Mouse (Mus musculus): Measurements from ENCODE around the gene Hoxd3. TPM values are rescaled to one million over a fixed set of nuclear protein-coding genes. Genes with fewer than 3 reads are reported as not detected.
A peak's percentile ranks its signal among the peaks of the same experiment; 100 is the strongest.

Hoxd3 gene
- polyA plus RNA-seq, 1 experiment from 2014 or later = 0.08 TPM

GRCm38 (mm10) chr2:74688795-74689573, 22.7 kb upstream of the Hoxd3 start:
- peak; percentile 59 for DNase-seq (ENCODE audit: low spot score)
- no peak overlapping the region for H3K4me2 ChIP-seq (ENCODE audit: low read depth, low read length, severe bottlenecking)
- no peaks in the 10 kb centered on the region for H3K4me1 ChIP-seq (replicated peaks; ENCODE audit: control insufficient read depth, insufficient read depth, low read length)
- H3K36me3 ChIP-seq (ENCODE audit: control insufficient read depth, insufficient read depth, low read length) = no peaks in the 10 kb centered on the region
- no peak for ATAC-seq (replicated peaks; ENCODE audit: low FRiP score)
- peaks cover 93% of the 10 kb centered on the region for H3K27me3 ChIP-seq (ENCODE audit: control insufficient read depth, insufficient read depth, low read length)
- H3K9ac ChIP-seq (ENCODE audit: low read length) = no peak overlapping the region
- 4% methylated on average over 12 of the region's 12 CpGs for WGBS
- H3K4me3 ChIP-seq (ENCODE audit: low read depth, low read length) = no peak overlapping the region
- H3K9me3 ChIP-seq (ENCODE audit: control insufficient read depth, low read length) = no peaks in the 10 kb centered on the region
- no peak overlapping the region for H3K27ac ChIP-seq (ENCODE audit: low read depth, low read length)

- Histone ChIP-seq H3K9ac (ENCODE audit: low read length) (no peak overlapping the region), H3K4me1 (replicated peaks; ENCODE audit: control insufficient read depth, insufficient read depth, low read length) (no peaks in the 10 kb centered on the region), H3K27ac (ENCODE audit: low read depth, low read length) (no peak overlapping the region), H3K36me3 (ENCODE audit: control insufficient read depth, insufficient read depth, low read length) (no peaks in the 10 kb centered on the region), H3K4me3 (ENCODE audit: low read depth, low read length) (no peak overlapping the region), H3K4me2 (ENCODE audit: low read depth, low read length, severe bottlenecking) (no peak overlapping the region), H3K9me3 (ENCODE audit: control insufficient read depth, low read length) (no peaks in the 10 kb centered on the region), H3K27me3 (ENCODE audit: control insufficient read depth, insufficient read depth, low read length) (peaks cover 93% of the 10 kb centered on the region)
- ATAC-seq (replicated peaks; ENCODE audit: low FRiP score) = no peak
- under 1% methylated on average over 24 of the region's 24 CpGs for WGBS
- DNase-seq (ENCODE audit: low spot score) = peak; percentile 59
These were observed 22.0 kb upstream of the Hoxd3 start for GRCm38 (mm10) chr2:74689574-74690337.

- H3K9ac ChIP-seq (ENCODE audit: low read length) = no peak overlapping the region
- no peaks in the 10 kb centered on the region for H3K36me3 ChIP-seq (ENCODE audit: control insufficient read depth, insufficient read depth, low read length)
- DNase-seq (ENCODE audit: low spot score) = no peak
- H3K4me2 ChIP-seq (ENCODE audit: low read depth, low read length, severe bottlenecking) = no peak overlapping the region
- no peak overlapping the region for H3K4me3 ChIP-seq (ENCODE audit: low read depth, low read length)
- 9% methylated on average over 8 of the region's 8 CpGs for WGBS
- H3K27me3 ChIP-seq (ENCODE audit: control insufficient read depth, insufficient read depth, low read length) = peaks cover 93% of the 10 kb centered on the region
- ATAC-seq (replicated peaks; ENCODE audit: low FRiP score) = no peak
- no peak overlapping the region for H3K27ac ChIP-seq (ENCODE audit: low read depth, low read length)
- no peaks in the 10 kb centered on the region for H3K9me3 ChIP-seq (ENCODE audit: control insufficient read depth, low read length)
- H3K4me1 ChIP-seq (replicated peaks; ENCODE audit: control insufficient read depth, insufficient read depth, low read length) = no peaks in the 10 kb centered on the region
These were observed 21.4 kb upstream of the Hoxd3 start for GRCm38 (mm10) chr2:74690338-74690716.

- Histone ChIP-seq H3K27me3 (ENCODE audit: control insufficient read depth, insufficient read depth, low read length) (peaks cover 96% of the 10 kb centered on the region), H3K9ac (ENCODE audit: low read length) (no peak within 1 kb of the TSS), H3K4me3 (ENCODE audit: low read depth, low read length) (no peak within 1 kb of the TSS), H3K27ac (ENCODE audit: low read depth, low read length) (no peak within 1 kb of the TSS), H3K4me1 (replicated peaks; ENCODE audit: control insufficient read depth, insufficient read depth, low read length) (no peaks in the 10 kb centered on the region), H3K9me3 (ENCODE audit: control insufficient read depth, low read length) (no peaks in the 10 kb centered on the region), H3K36me3 (ENCODE audit: control insufficient read depth, insufficient read depth, low read length) (no peaks in the 10 kb centered on the region), H3K4me2 (ENCODE audit: low read depth, low read length, severe bottlenecking) (no peak within 1 kb of the TSS)
- WGBS = under 1% methylated on average over 55 of the region's 56 CpGs
- DNase-seq (ENCODE audit: low spot score) = peak; percentile 88
- peak; percentile 81 for ATAC-seq (replicated peaks; ENCODE audit: low FRiP score)
These were observed 20.4 kb upstream of the Hoxd3 start, which contains the start of gene Hoxd10 for GRCm38 (mm10) chr2:74691022-74691951. Gene Hoxd10 (plus strand): TSS chr2:74691924.

GRCm38 (mm10) chr2:74691995-74692807, 19.5 kb upstream of the Hoxd3 start:
- ATAC-seq (replicated peaks; ENCODE audit: low FRiP score) (no peak), DNase-seq (ENCODE audit: low spot score) (no peak)
- Histone ChIP-seq H3K4me2 (ENCODE audit: low read depth, low read length, severe bottlenecking) (no peak overlapping the region), H3K4me3 (ENCODE audit: low read depth, low read length) (no peak overlapping the region), H3K36me3 (ENCODE audit: control insufficient read depth, insufficient read depth, low read length) (no peaks in the 10 kb centered on the region), H3K9ac (ENCODE audit: low read length) (no peak overlapping the region), H3K27ac (ENCODE audit: low read depth, low read length) (no peak overlapping the region), H3K9me3 (ENCODE audit: control insufficient read depth, low read length) (no peaks in the 10 kb centered on the region), H3K27me3 (ENCODE audit: control insufficient read depth, insufficient read depth, low read length) (peaks cover 96% of the 10 kb centered on the region), H3K4me1 (replicated peaks; ENCODE audit: control insufficient read depth, insufficient read depth, low read length) (no peaks in the 10 kb centered on the region)
- WGBS = 4% methylated on average over 35 of the region's 35 CpGs

GRCm38 (mm10) chr2:74692808-74693431, 18.8 kb upstream of the Hoxd3 start:
- H3K9ac ChIP-seq (ENCODE audit: low read length) = no peak overlapping the region
- H3K4me2 ChIP-seq (ENCODE audit: low read depth, low read length, severe bottlenecking) = no peak overlapping the region
- WGBS = 2% methylated on average over 20 of the region's 20 CpGs
- H3K36me3 ChIP-seq (ENCODE audit: control insufficient read depth, insufficient read depth, low read length) = no peaks in the 10 kb centered on the region
- peaks cover 96% of the 10 kb centered on the region for H3K27me3 ChIP-seq (ENCODE audit: control insufficient read depth, insufficient read depth, low read length)
- H3K9me3 ChIP-seq (ENCODE audit: control insufficient read depth, low read length) = no peaks in the 10 kb centered on the region
- H3K4me1 ChIP-seq (replicated peaks; ENCODE audit: control insufficient read depth, insufficient read depth, low read length) = peaks cover under 1% of the 10 kb centered on the region; the same call in 1 of the 2 replicates
- no peak overlapping the region for H3K4me3 ChIP-seq (ENCODE audit: low read depth, low read length)
- no peak overlapping the region for H3K27ac ChIP-seq (ENCODE audit: low read depth, low read length)
- DNase-seq (ENCODE audit: low spot score) (peak; percentile 57), ATAC-seq (replicated peaks; ENCODE audit: low FRiP score) (no peak)

- Histone ChIP-seq H3K36me3 (ENCODE audit: control insufficient read depth, insufficient read depth, low read length) (no peaks in the 10 kb centered on the region), H3K9me3 (ENCODE audit: control insufficient read depth, low read length) (no peaks in the 10 kb centered on the region), H3K9ac (ENCODE audit: low read length) (no peak overlapping the region), H3K27ac (ENCODE audit: low read depth, low read length) (no peak overlapping the region), H3K4me2 (ENCODE audit: low read depth, low read length, severe bottlenecking) (no peak overlapping the region), H3K4me3 (ENCODE audit: low read depth, low read length) (no peak overlapping the region), H3K27me3 (ENCODE audit: control insufficient read depth, insufficient read depth, low read length) (peaks cover 97% of the 10 kb centered on the region), H3K4me1 (replicated peaks; ENCODE audit: control insufficient read depth, insufficient read depth, low read length) (peaks cover 3% of the 10 kb centered on the region; the same call in 1 of the 2 replicates)
- ATAC-seq (replicated peaks; ENCODE audit: low FRiP score) (no peak), DNase-seq (ENCODE audit: low spot score) (peak; percentile 44)
- WGBS = 11% methylated on average over 4 of the region's 4 CpGs
These were observed 18.3 kb upstream of the Hoxd3 start for GRCm38 (mm10) chr2:74693432-74693827.

All from forebrain, embryonic 11.5 days (tissue).